Mouse (Mus musculus) lung, adult 2 months (tissue): ENCODE measurements around the gene Per3. TPM values are rescaled to one million over a fixed set of nuclear protein-coding genes. Genes with fewer than 3 reads are reported as not detected.

Source experiments
- DNase-seq: peaks from one replicate; pipeline ENCODE4 v3.0.0; 2022
- H3K4me1 ChIP-seq: fragments of 200-500 bp; 2 replicates; pipeline ENCODE4 v1.6.1; 2011; ENCODE audit warnings: low read length; ENCODE audit not compliant: control insufficient read depth, insufficient read depth
- H3K4me3 ChIP-seq: fragments of 200-500 bp; replicated peaks from 2 replicates; pipeline ENCODE3; 2011; ENCODE audit warnings: low read depth, mild to moderate bottlenecking, control low read depth, low read length; ENCODE audit errors: extremely low read depth
- CTCF ChIP-seq: fragments of 200-500 bp; IDR thresholded peaks from 2 replicates; pipeline ENCODE4 v1.5.1; 2011; ENCODE audit warnings: mild to moderate bottlenecking, low read length, control low read depth; ENCODE audit not compliant: insufficient read depth
- POLR2A ChIP-seq: fragments of 200-500 bp; IDR thresholded peaks from 2 replicates; pipeline ENCODE4 v1.6.1; 2011; ENCODE audit warnings: low read depth, mild to moderate bottlenecking, control low read depth, low read length, borderline replicate concordance; ENCODE audit errors: extremely low read depth
- WGBS: fragments of 180-500 bp; shearing (Covaris S2); methylation state at CpG from one replicate; pipeline ENCODE4 v1.1.7; 2018; 5-methylcytosine and 5-hydroxymethylcytosine counted together
- polyA plus RNA-seq: library from polyadenylated mRNA; depleted of rRNA; stranded (reverse); fragments of >200 nt; gene quantifications from 2 replicates; pipeline ENCODE4 v1.2.3, GENCODE M21; 2012

The Per3 gene
- polyA plus RNA-seq, 1 experiment: 16.6 TPM

DNA sequence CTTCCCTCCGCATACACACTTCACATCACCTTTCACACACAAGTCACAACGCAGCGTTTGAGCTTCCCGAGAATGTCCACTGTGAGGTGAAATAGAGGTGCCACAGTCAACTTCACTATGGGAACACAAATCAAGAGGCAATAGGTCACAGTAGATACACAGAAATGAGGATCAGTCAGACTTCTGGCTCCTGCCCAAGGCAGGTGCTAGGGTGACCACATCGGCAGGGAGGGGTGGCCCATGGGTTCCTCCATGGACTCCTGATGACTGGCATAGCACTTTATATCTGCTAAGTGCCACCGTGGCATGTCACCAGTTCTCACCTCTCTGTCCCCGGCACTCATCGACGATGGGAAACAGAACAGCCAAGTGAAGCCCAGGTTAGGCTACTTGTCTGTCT is 45.8 kb downstream of the Per3 start:
- Histone ChIP-seq H3K4me1 (no peaks in the 10 kb centered on the region), H3K4me3 (no peak overlapping the region)
- TF ChIP-seq CTCF (no peak), POLR2A (no peak)
- 83% methylated on average over 9 of the region's 9 CpGs for WGBS
- DNase-seq: no peak

- Histone ChIP-seq H3K4me1 (no peaks in the 10 kb centered on the region), H3K4me3 (no peak within 1 kb of the TSS)
- TF ChIP-seq CTCF (no peak), POLR2A (no peak)
- WGBS: 84% methylated on average over 7 of the region's 7 CpGs
- no peak for DNase-seq
Observed at GRCm38 (mm10) chr4:150996797-150997196, 47.7 kb downstream of the Per3 start, which contains the start of gene Uts2. Gene Uts2 (plus strand): TSS chr4:150997097.

DNA sequence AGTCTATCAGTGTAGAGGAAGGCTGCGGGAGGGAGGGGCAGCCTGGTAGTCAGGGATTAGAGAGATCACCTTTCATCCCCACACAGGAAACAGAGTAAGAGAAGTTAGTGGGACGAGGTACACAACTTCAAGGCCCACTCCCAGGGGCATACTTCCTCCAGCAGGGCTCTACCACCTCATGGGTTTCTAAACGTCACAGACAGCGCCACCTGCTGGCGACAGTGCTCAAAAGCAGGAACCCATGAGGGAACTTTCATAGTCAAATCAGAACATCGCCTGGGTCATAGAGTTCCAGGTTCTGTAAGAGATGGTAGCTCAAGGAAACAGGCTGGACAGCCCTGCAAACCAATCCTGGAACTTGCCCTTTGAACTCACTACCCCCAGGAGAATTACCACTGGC is 54.3 kb downstream of the Per3 start:
- no peaks in the 10 kb centered on the region for H3K4me1 ChIP-seq
- TF ChIP-seq CTCF (peak; percentile 67), POLR2A (no peak)
- WGBS: 42% methylated on average over 6 of the region's 6 CpGs
- peak; percentile 46 for DNase-seq
- no peak overlapping the region for H3K4me3 ChIP-seq

DNA sequence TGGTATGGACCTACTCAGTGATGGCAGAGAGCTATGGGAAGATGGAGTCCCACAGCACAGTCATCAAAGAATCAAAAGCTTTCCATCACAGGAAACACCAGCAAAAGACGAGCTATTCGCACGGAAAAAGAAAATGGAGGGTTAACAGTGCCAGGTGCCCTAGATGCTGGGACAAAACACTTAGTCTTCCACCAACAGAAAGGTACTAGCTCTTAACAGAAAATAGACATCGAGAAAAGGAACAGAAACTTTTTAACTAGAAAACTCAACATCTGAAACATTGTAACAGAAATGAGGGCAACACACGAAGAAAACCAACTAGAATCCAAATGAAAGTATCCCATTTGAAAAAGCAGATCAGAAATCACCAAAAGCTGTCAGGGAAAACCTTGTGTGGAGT is 64.3 kb downstream of the Per3 start:
- no peak for TF ChIP-seq CTCF
- TF ChIP-seq POLR2A: no peak
- 83% methylated on average over 5 of the region's 5 CpGs for WGBS
- Histone ChIP-seq H3K4me1 (no peaks in the 10 kb centered on the region), H3K4me3 (no peak overlapping the region)
- DNase-seq: no peak

DNA sequence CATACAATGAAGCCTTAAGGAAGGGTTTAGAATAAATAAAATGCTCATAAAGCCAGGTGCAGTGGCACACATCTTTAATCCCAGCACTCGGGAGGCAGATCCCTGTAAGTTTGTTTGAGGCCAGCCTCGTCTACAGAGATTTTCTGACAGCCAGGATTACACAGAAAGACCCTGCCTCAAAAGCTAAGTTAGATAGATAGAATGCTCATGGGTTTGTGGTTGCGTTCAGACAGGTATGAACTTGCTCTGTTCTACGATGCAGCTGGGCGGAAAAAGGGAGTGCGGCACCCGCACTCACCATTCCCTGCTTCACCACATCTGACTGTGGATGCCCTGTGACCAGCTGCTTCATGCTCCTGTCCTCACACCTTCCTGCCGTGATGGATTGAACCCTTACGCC is 65.0 kb downstream of the Per3 start:
- H3K4me1 ChIP-seq: no peaks in the 10 kb centered on the region
- WGBS: 69% methylated on average over 9 of the region's 9 CpGs
- H3K4me3 ChIP-seq: no peak overlapping the region
- no peak for DNase-seq
- TF ChIP-seq POLR2A (no peak), CTCF (no peak)

- DNase-seq: no peak
- TF ChIP-seq CTCF (no peak), POLR2A (no peak)
- WGBS: 79% methylated on average over 21 of the region's 21 CpGs
- Histone ChIP-seq H3K4me3 (no peak overlapping the region), H3K4me1 (no peaks in the 10 kb centered on the region)
Observed at GRCm38 (mm10) chr4:150978156-150978910, 66.1 kb downstream of the Per3 start.

DNA sequence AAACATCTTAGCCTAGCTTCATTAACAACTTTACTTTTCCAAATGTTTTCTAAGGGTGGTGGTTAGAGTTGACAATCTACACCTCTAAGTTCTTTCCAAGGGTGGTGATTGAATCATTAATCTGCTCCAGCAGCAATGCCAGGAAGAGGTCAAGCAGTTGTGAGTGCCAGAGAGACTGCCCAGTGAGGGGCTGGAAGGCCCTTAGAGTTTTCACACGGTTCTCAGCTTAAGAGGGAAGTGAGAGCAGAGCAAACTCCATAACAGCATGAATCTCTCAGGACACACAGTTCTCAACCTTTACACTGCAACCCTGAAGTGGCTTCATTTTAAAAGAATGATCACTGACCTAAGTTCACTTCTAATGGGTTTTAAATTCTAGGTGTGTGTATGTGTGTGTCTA is 69.3 kb downstream of the Per3 start:
- TF ChIP-seq POLR2A: no peak
- TF ChIP-seq CTCF: no peak
- H3K4me1 ChIP-seq: no peaks in the 10 kb centered on the region
- no peak overlapping the region for H3K4me3 ChIP-seq
- WGBS: 15% methylated on average over 1 of the region's 1 CpGs
- no peak for DNase-seq

DNA sequence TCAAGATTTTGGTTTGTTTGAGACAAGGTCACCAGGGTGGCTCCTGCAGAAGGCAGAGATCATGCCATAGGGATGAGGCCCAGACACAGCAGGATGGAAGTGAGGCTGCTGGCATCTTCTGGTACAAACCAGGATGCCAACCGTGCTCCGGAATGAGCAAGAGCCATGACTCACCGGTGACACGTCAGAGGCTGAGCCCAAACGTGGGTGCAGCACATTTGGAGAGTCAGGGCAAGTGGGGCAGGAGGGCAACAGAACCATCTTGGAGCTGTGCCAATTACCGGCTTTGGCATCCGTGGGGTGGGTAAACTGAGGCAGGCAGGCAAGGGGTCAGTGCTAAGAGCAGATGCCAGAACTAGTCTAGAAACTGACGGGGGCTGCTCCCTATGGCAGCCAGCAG is 71.2 kb downstream of the Per3 start:
- no peak overlapping the region for H3K4me3 ChIP-seq
- WGBS: 66% methylated on average over 8 of the region's 8 CpGs
- no peak for DNase-seq
- TF ChIP-seq CTCF: no peak
- no peak for TF ChIP-seq POLR2A
- no peaks in the 10 kb centered on the region for H3K4me1 ChIP-seq

GRCm38 (mm10) chr4:150968956-150969355 is 75.5 kb downstream of the Per3 start:
- H3K4me1 ChIP-seq: no peaks in the 10 kb centered on the region
- DNase-seq: no peak
- WGBS: 81% methylated on average over 8 of the region's 8 CpGs
- H3K4me3 ChIP-seq: no peak overlapping the region
- TF ChIP-seq CTCF (no peak), POLR2A (no peak)

DNA sequence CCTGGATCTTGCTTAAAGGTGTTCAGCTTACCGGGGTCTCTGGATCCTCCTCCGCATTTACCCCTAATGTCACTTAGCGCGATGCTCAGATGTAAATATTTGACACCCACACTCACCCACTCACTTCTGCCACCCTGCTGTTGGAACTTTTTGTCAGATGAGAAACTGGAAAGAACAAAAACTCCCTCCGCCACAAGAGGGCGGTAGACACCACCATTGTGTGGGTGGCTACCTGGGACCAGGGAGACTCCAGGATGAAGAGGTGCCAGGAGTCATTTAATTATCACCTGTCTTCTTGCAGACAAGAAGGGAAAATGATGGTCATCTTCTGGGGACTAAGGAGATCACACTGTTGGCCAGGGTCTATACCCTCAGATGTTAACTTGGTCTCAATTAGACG is 77.9 kb downstream of the Per3 start:
- H3K4me1 ChIP-seq: no peaks in the 10 kb centered on the region
- no peak overlapping the region for H3K4me3 ChIP-seq
- peak; percentile 71 for DNase-seq
- peak; percentile 72 for TF ChIP-seq CTCF
- TF ChIP-seq POLR2A: no peak
- 14% methylated on average over 7 of the region's 7 CpGs for WGBS
